Mouse (Mus musculus) CD4-positive, CD25-positive, alpha-beta regulatory T cell, adult 2 months (primary cell): Measurements from ENCODE around the gene Anp32a.
A peak's percentile ranks its signal among the peaks of the same experiment; 100 is the strongest.

Source experiments
- DNase-seq: peaks from one replicate; pipeline ENCODE4 v3.0.0-alpha.2; 2012; ENCODE audit warnings: low read depth, low spot score

Gene Anp32a

GRCm38 (mm10) chr9:62341123-62341486 is at the start of gene Anp32a:
TSS of gene Anp32a (plus strand) at chr9:62341293.
- peak; percentile 99 for DNase-seq

GRCm38 (mm10) chr9:62295006-62295698 is 45.9 kb upstream of the Anp32a start:
- DNase-seq = peak; percentile 91

GRCm38 (mm10) chr9:62296891-62297290 is 44.2 kb upstream of the Anp32a start:
- DNase-seq = no peak

GRCm38 (mm10) chr9:62315556-62315955 is 25.5 kb upstream of the Anp32a start:
- DNase-seq = no peak

GRCm38 (mm10) chr9:62318729-62319128 is 22.4 kb upstream of the Anp32a start:
- no peak for DNase-seq

- no peak for DNase-seq
Observed at GRCm38 (mm10) chr9:62323816-62324215, 17.3 kb upstream of the Anp32a start.

GRCm38 (mm10) chr9:62325965-62326364 is 15.1 kb upstream of the Anp32a start:
- peak; percentile 37 for DNase-seq

- DNase-seq = peak; percentile 36
Observed at GRCm38 (mm10) chr9:62334298-62334825, 6.7 kb upstream of the Anp32a start.

DNA sequence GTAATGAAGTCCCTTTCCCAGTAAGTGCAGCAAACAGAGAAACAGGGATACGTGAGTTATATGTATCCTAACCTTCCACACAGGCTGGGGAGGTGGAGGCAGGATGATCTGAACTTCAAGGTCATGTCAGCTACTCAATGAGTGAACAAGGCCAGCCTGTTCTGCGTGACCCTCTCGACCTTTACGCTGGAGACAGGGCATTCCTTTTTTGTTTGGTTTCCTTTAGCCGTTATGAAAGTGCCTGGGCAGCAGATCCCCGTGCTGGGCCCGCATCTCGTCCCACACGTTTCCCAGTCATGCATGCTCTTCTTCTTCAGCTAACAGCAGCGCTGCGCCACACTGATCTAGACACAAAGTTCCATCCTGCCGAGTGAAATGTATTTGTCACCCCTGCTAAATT is 5.7 kb upstream of the Anp32a start:
- DNase-seq = no peak

- no peak for DNase-seq
Observed at GRCm38 (mm10) chr9:62337924-62338635, 3.0 kb upstream of the Anp32a start.

DNA sequence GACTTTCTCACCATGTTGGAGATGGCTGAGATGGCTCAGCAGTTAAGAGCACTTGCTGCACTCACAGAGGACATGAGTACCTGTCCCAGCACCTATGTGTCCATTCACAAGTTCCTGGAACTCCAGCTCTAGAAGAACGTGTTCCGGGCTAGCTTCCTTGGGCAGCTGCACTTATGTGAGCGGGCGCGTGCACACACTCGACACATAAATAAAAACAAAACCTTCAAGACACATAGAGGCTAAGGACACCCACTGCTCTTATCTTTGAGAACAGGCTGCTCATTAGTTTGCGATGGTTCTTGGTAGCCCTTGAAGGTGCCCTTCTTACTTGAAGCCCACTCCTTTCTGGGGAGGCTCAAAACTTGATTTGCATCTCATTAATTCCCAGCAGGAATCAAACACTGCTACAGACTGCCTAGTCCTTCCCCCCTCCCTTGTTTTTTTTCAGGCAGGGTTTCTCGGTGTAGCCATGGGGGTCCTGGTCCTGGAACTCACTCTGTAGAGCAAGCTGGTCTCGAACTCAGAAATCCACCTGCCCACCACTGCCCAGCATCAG is 2.4 kb upstream of the Anp32a start:
- no peak for DNase-seq

GRCm38 (mm10) chr9:62340301-62341122 is 581 bp upstream of the Anp32a start:
- no peak for DNase-seq

DNA sequence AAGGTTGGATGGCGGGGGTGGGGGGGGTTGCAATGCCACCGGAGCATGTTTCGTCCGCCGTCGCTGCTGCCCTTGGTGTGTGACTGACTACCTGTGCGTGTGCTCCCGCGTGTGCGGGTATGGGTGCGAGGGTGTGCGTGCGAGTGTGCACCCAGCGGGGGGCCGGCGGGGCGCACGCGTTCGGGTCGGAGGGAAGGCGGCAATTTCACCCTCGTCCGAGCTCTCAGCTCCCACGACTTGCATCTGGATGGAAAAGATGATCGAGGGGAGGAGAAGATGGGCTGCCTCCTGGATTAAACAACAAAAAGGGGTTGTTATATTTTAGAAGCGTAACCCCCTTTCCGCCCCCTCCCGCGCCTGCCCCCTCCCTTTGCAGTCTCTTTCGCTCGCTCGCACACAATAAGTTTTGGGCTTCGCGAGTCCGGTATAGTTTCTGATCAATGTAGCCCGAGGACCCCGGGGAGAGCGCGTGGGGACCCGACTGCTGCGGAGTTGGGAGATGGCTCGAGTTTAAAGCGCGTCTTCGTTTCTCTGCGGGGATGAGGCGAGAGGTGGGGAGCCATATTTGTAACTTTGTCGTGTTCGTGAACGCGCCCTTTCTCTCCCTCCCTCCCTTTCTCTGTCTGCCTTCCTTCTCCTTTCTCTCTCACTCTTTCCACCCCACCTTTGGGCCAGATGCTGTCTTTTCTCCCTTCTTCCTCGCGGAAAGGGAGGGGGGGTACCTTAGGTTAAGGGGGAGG is 778 bp downstream of the Anp32a start:
- peak; percentile 67 for DNase-seq

- peak; percentile 51 for DNase-seq
Observed at GRCm38 (mm10) chr9:62342441-62343191, 1.5 kb downstream of the Anp32a start.

DNA sequence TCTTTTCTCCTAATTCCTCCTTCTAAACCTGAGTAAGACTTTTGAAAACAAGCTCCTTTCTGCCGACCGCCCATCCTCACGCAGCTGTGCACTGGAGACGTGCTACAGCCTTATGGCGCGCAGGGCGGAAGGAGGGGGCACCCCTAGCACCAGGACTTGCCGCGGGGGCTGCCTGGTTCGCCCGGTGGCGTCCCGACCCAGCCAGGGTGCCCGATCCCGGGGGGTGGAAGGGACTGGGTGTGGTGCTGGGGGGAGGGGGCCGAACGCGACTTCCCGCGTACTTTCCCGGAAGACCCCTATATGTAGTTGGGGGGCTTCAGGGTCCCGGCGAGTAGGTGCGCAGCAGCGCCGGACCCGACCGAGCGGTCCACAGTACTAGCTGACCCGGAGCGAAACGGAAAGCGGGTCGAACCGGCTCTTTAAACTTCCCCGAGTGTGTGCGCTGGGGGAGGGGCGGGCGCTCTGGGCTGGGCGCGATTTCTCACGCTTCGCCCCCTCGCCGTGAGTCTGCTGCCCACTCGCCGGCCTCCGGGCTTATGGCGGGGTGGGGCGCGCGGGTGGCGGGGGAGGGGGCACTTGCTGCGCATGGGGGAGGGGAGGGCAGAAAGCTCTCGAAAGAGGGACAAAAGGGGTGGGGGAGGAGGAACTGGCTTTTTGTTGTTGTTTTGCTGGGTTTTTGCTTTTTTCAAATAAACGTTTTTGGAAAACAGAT is 2.3 kb downstream of the Anp32a start:
- DNase-seq = peak; percentile 85

GRCm38 (mm10) chr9:62343904-62344491 is 2.9 kb downstream of the Anp32a start:
- peak; percentile 80 for DNase-seq

DNA sequence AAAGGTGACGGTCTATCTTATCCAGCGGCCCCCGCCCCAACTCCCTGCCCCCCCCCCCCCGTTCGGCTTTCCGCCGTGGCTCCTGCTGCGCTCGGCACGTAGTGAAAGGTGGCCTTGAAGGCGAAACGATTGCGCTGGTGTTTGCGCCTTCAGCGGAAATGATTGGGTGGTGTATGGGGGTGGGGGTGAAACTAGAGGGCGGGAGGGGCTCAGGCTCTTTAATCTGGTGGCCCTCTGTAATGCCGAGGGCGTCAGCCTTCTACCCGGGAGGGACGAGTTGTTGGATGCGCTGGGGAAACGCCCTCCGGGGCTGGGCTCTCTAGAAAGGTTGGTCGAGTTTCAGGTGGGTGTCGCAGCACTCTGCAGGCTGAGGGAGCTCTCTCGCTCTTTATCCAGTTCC is 3.5 kb downstream of the Anp32a start:
- DNase-seq = peak; percentile 92

DNA sequence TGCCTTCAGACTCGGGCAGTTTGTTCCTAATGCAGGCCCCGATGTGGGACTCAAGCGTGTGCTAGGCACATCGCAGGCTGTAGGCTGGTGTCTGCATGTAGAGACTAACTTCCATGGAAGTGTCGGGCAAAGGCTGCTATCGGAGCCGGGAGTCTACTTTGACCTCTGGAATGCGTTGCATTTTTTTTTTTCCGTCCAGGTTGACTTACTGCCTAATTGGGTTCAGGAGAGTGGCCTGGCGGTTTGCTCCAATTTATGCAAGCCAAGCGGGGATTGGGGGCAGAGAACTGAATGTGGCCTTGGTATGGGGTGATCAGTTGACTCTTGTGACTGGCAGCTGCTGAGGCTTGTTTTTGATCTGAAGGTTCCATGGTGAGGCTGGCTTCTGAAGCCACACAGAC is 4.0 kb downstream of the Anp32a start:
- DNase-seq = peak; percentile 36

GRCm38 (mm10) chr9:62345633-62346387 is 4.7 kb downstream of the Anp32a start:
- DNase-seq = no peak
